28 mouse cellular contexts compared by ENCODE assay signal in the genomic region with DNA sequence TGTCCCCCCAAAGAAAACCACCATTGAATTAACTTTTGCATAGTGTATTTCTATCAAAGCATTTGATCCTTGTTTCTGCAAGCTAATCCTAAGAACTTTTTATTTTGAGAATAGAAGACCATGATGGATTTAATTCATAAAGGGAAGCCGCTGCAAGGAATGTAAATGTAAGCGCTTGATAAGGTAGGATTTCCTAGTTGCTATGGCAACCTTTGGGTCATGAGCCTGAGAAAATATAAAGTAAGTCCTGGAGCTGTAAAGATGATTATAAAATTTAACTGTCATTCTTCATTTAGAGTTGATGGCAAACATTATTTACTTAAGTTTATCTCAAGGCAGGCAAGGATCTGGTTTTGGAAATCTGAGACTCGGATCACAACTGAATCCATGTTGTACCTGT.
DNase-seq lines count a peak whose midpoint lies in the region; ATAC-seq and TF ChIP-seq lines count a peak whose summit lies in the region.
"Had no signal": no experiment of that assay in that cellular context is flagged by ENCODE, and none has a peak within 500 bp of the region (broad histone marks: within the 10 kb centered on the region; RNA-seq: fewer than 3 reads in every experiment).

No protein-coding gene starts in this region.

- no peak for ATAC-seq in embryonic facial prominence, embryonic 11.5 days (replicated peaks; ENCODE audit: insufficient number of reproducible peaks, low FRiP score, low TSS enrichment, low read depth)
- ATAC-seq in neural tube, embryonic 13.5 days (ENCODE audit: low read depth): no peak
- ATAC-seq: inflammation-experienced regulatory T-cells, adult 6 months; liver, embryonic 12.5 days; liver, postnatal 0 days had no signal

- no peak for TF ChIP-seq CTCF in layer of hippocampus, adult 2 months (conservative IDR thresholded peaks at IDR 0.05)

- H3K4me3 ChIP-seq in embryonic facial prominence, embryonic 11.5 days (ENCODE audit: low read depth, low read length): no peak overlapping the region
- no peak overlapping the region for H3K4me3 ChIP-seq in embryonic facial prominence, embryonic 10.5 days
- no peak overlapping the region for H3K4me3 ChIP-seq in layer of hippocampus, adult 2 months
- H3K4me3 ChIP-seq in neural tube, embryonic 13.5 days: no peak overlapping the region
- H3K4me3 ChIP-seq: embryonic facial prominence, embryonic 13.5 days; erythroblast, embryonic 14.5 days; heart, embryonic 13.5 days; liver, embryonic 12.5 days; neural tube, embryonic 12.5 days had no signal

- no peak overlapping the region for H3K27ac ChIP-seq in embryonic facial prominence, embryonic 11.5 days (replicated peaks; ENCODE audit: low read depth, low read length)
- no peak overlapping the region for H3K27ac ChIP-seq in embryonic facial prominence, embryonic 10.5 days (replicated peaks)
- H3K27ac ChIP-seq in layer of hippocampus, adult 2 months: peak overlapping the region; percentile 80
- peak overlapping the region; percentile 64; the same call in 1 of the 2 replicates for H3K27ac ChIP-seq in neural tube, embryonic 13.5 days (replicated peaks)
- H3K27ac ChIP-seq: embryonic facial prominence, embryonic 13.5 days; heart, embryonic 13.5 days; liver, embryonic 12.5 days; neural tube, embryonic 12.5 days had no signal

- no peaks in the 10 kb centered on the region for H3K4me1 ChIP-seq in embryonic facial prominence, embryonic 11.5 days (ENCODE audit: control insufficient read depth, insufficient read depth, low read length)
- H3K4me1 ChIP-seq in embryonic facial prominence, embryonic 10.5 days: peaks cover 25% of the 10 kb centered on the region
- H3K4me1 ChIP-seq in neural tube, embryonic 13.5 days (replicated peaks): peaks cover 33% of the 10 kb centered on the region
- H3K4me1 ChIP-seq: liver, embryonic 12.5 days; megakaryocyte, embryonic 14.5 days had no signal

- no peaks in the 10 kb centered on the region for H3K27me3 ChIP-seq in embryonic facial prominence, embryonic 11.5 days (ENCODE audit: control insufficient read depth, insufficient read depth, low read length)
- H3K27me3 ChIP-seq in embryonic facial prominence, embryonic 10.5 days (replicated peaks; ENCODE audit: low read depth, poor library complexity, severe bottlenecking): no peaks in the 10 kb centered on the region
- H3K27me3 ChIP-seq in neural tube, embryonic 13.5 days: no peaks in the 10 kb centered on the region
- H3K27me3 ChIP-seq: CH12.LX; embryonic facial prominence, embryonic 13.5 days; heart, embryonic 13.5 days; liver, embryonic 12.5 days; megakaryocyte, embryonic 14.5 days; neural tube, embryonic 12.5 days had no signal

- H3K9ac ChIP-seq in embryonic facial prominence, embryonic 11.5 days (replicated peaks; ENCODE audit: low read length): no peak overlapping the region
- no peak overlapping the region for H3K9ac ChIP-seq in neural tube, embryonic 13.5 days
- H3K9ac ChIP-seq: embryonic facial prominence, embryonic 13.5 days; heart, embryonic 13.5 days; liver, embryonic 12.5 days; liver, postnatal 0 days; neural tube, embryonic 12.5 days had no signal

- H3K9me3 ChIP-seq in embryonic facial prominence, embryonic 11.5 days (replicated peaks; ENCODE audit: control insufficient read depth, low read length): no peaks in the 10 kb centered on the region
- H3K9me3 ChIP-seq in embryonic facial prominence, embryonic 10.5 days: no peaks in the 10 kb centered on the region
- H3K9me3 ChIP-seq in neural tube, embryonic 13.5 days: no peaks in the 10 kb centered on the region
- H3K9me3 ChIP-seq: embryonic facial prominence, embryonic 13.5 days; heart, embryonic 13.5 days; liver, embryonic 12.5 days; megakaryocyte, embryonic 14.5 days; neural tube, embryonic 12.5 days had no signal

- WGBS in embryonic facial prominence, embryonic 11.5 days: 42% methylated on average over 3 of the region's 3 CpGs
- 66% methylated on average over 3 of the region's 3 CpGs for WGBS in embryonic facial prominence, embryonic 10.5 days
- 82% methylated on average over 3 of the region's 3 CpGs for WGBS in neural tube, embryonic 13.5 days

- no peak overlapping the region for H3K4me2 ChIP-seq in embryonic facial prominence, embryonic 11.5 days (ENCODE audit: low read depth, low read length)
- H3K4me2 ChIP-seq in neural tube, embryonic 13.5 days: no peak overlapping the region
- H3K4me2 ChIP-seq: embryonic facial prominence, embryonic 13.5 days; heart, embryonic 13.5 days; liver, embryonic 12.5 days; neural tube, embryonic 12.5 days had no signal

- H3K36me3 ChIP-seq in embryonic facial prominence, embryonic 11.5 days (replicated peaks; ENCODE audit: control insufficient read depth, insufficient read depth, low read depth, low read length): no peaks in the 10 kb centered on the region
- no peaks in the 10 kb centered on the region for H3K36me3 ChIP-seq in embryonic facial prominence, embryonic 10.5 days (replicated peaks)
- no peaks in the 10 kb centered on the region for H3K36me3 ChIP-seq in neural tube, embryonic 13.5 days
- H3K36me3 ChIP-seq: embryonic facial prominence, embryonic 13.5 days; heart, embryonic 13.5 days; liver, embryonic 12.5 days; neural tube, embryonic 12.5 days had no signal

- peak; percentile 70 for DNase-seq in embryonic facial prominence, embryonic 11.5 days (ENCODE audit: low spot score)
- no peak for DNase-seq in embryonic facial prominence, embryonic 10.5 days (ENCODE audit: low spot score)
- no peak for DNase-seq in layer of hippocampus, adult 2 months (ENCODE audit: low spot score in 2 of 2)
- DNase-seq in layer of hippocampus, adult 9-11 months: no peak
- no peak for DNase-seq in neural tube, embryonic 10.5 days (ENCODE audit: extremely low spot score, low spot score)
- no peak for DNase-seq in ovary, postnatal 10 days (ENCODE audit: low spot score)
- DNase-seq: adrenal gland, adult 8-10 months; cerebellum, adult 11 months; cerebellum, adult 9-10 months; cerebellum, postnatal 36 days; gastrocnemius, postnatal 10 days; heart, postnatal 10 days; kidney, adult 11 months; kidney, postnatal 14 days; left cerebral cortex, postnatal 4 days; liver, postnatal 0 days; lung, postnatal 4 days; retina, postnatal 1 day; right cerebral cortex, postnatal 14 days had no signal

Comparison
In these comparisons a context has a peak if more than half of its experiments do, and no peak if none do; other contexts are left out.
1. H3K27ac ChIP-seq: peak in layer of hippocampus, adult 2 months (single experiment) and neural tube, embryonic 13.5 days (single experiment); none in embryonic facial prominence, embryonic 11.5 days (single experiment) and embryonic facial prominence, embryonic 10.5 days (single experiment).